Mouse (Mus musculus) testis, postnatal 10 days (tissue): Measurements from ENCODE around the gene Smpd3.

Experiments used
- DNase-seq: peaks from one replicate; pipeline ENCODE4 v3.0.0; 2021; ENCODE audit warnings: low spot score

Smpd3 gene

DNA sequence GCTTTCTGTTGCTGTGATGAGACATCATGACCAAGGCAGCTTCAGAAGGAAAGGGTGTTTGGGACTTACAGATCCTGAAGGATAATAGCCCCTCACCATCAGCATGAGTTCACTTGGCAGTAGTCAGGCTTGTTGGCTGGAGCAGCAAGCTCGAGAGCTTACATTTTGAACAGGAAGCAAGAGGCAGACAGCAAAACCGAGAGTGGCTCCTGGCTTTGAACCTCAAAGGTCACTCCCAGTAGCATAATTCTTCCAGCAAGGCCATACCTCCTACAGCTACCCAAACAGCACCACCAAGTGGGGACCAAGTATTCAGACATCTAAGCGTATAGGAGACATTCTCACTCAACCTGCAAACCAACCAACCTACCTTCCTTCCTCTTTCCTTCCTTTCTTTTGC, 105.0 kb downstream of the Smpd3 start:
- no peak for DNase-seq

DNA sequence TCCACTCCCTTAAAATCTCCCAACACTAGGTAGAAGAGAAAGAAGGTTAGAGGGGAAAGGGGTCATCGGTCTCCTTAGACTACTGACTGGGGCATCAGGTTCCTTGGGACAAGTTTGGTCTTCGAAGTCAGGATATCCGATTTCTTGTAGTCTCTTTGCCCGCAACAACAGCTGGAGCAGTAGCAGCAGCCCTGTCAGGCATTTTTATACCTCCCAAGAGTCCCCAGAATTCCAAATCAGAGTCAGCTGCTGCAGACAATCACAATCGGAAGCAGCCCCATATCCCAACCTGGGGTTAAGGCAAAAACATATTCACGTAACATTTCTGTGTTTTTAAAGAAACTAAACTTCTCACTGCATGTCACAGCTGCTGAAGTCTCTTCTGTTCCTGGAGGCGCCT, 106.3 kb downstream of the Smpd3 start:
- no peak for DNase-seq

DNA sequence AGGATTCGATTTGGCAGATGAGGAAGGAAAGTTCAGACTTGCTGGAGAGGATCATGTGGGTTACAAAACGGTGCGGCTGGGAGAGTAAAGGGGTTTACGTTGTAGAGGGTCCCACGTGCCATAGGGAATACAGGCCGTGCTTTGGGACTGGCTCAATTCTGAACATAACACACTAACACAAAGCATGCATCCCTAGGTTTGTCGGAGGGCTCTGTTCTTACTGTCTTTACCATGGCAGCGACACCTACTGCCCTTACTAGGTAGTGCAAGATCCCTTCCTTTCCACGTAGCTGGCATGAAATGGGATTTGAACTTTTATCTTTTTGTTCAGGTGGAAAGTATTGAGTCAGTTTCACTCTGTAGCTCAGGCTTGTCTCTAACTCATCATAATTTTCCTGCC, 111.2 kb downstream of the Smpd3 start:
- DNase-seq = peak; percentile 78

DNA sequence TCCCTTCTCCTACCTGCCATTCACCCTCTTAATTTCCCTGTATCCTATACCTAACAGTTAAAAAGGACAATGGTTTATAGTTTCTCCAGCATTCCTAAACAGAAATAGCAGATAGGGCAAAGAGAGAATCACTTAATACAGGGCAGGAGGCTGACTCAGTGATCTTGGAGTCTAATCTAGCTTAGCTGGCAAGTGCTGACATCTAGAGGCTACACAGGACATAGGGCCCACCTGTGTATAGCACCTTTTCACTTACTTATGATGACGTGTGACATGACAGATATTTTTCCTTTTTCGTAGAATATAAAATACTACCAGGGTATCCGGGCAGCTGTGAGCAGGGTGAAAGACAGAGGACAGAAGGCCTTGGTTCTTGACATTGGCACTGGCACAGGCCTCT, 118.2 kb downstream of the Smpd3 start:
- DNase-seq = no peak

DNA sequence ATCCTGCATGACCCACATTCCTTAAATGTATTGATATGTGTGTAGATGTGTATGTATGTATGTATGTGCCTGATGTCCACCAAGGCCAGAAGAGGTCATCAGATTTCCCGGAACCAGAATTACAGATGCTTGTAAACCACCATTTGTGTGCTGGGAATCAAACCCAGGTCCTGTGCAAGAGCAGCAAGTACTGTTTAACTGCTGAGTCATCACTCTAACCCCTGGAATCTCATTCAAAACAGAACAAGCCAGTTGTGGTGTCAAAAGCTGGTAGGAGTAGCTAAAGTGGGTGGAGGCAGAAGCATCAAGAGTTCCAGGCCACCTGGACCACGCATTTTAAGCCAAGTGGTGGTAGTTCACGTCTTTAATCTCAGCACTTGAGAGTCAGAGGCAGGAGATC, 123.8 kb downstream of the Smpd3 start:
- DNase-seq = no peak

DNA sequence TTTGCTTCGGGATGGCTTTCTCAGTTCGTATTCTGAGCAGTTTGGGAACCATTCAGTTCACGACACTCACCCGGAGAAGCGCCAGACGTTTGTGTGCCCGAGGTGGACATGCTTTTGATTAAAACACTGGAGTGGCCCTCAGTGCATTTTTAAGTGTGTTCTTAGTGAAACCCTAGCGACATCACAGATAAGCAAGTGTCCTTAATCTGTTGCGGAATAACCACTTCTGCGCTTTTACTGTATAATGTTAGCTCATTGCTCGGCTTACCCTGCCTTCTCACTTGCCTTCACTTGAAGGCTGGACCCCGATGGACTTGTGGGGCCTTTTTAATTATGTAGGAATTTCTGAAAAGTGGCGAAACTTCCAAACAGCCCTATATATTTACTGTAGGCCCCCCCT, 126.4 kb downstream of the Smpd3 start:
- DNase-seq = no peak

DNA sequence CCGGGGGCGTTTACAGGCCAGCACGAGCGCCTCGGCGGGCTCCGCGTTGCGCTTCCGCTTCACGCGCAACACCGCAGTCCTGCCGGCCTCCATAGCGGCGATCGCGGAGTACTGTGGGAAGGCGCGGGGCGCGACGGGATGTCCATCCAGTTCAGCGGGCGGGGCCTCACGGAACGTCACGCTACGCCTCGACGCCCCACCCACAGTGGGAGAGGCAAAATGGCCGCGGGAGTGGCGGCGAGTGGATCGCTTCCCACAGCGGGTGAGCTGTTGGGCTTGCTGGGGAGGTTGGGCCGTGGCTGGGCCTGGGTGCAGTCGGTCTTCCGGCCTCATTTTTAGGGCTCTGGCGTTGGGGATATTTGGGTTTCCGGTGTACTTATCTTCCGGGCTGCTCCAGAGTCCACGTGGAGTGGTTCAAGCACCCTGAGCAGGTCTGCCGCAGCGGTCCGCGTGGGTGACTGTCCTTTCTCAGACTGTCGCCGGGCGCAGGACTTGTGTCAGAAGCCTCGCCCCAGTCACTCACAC, 126.9 kb downstream of the Smpd3 start, which contains the start of the genes Slc7a6os and Prmt7:
Gene Slc7a6os (minus strand): TSS at position 115 of the 525 bp plus-strand sequence.
Gene Prmt7 (plus strand): TSS at position 116 of the 525 bp plus-strand sequence.
- DNase-seq = peak; percentile 97

DNA sequence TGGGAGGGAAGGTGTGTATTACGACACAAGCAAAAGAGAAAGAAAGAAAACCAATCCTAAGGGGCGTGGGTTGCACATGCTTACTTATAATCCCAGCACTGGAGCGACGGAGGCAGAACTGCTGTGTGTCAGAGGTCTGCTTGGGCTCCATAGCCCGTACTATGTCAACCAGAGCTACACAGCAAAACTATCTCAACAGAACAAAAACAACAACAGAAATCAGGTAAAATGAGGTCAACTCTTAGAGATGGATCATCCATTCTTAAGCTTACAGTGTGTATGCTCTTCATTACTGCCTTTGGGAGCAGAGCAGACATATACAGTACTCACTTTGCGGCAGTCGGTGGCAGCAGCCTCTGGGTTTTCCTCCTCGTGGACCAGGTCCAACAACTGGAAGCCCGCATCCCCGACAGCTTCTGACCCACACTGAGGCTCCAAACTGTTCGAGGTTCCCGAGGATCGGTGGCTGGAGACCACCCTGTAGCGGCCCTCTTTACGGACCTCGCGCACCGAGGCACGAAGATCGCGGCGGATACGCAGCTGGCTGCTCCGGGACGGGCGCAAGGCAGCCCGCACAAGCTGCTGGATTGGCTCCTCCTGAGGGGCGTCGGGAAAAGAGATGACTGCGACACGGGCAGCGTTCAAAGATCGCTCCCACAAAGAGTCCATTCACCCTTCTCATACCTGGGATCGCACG, 127.6 kb downstream of the Smpd3 start:
- no peak for DNase-seq
